Mouse (Mus musculus): Measurements from ENCODE around the gene Trim44. TPM values are rescaled to one million over a fixed set of nuclear protein-coding genes. Genes with fewer than 3 reads are reported as not detected.

The Trim44 gene
- total RNA-seq, 2 experiments from 2014 or later = 173 to 177 TPM

GRCm38 (mm10) chr2:102409741-102410140, 2.1 kb upstream of the Trim44 start:
- intact Hi-C loops (cut with DNase I) = no loop called here
- no peak for DNase-seq (ENCODE audit: low spot score in 2 of 2)

DNA sequence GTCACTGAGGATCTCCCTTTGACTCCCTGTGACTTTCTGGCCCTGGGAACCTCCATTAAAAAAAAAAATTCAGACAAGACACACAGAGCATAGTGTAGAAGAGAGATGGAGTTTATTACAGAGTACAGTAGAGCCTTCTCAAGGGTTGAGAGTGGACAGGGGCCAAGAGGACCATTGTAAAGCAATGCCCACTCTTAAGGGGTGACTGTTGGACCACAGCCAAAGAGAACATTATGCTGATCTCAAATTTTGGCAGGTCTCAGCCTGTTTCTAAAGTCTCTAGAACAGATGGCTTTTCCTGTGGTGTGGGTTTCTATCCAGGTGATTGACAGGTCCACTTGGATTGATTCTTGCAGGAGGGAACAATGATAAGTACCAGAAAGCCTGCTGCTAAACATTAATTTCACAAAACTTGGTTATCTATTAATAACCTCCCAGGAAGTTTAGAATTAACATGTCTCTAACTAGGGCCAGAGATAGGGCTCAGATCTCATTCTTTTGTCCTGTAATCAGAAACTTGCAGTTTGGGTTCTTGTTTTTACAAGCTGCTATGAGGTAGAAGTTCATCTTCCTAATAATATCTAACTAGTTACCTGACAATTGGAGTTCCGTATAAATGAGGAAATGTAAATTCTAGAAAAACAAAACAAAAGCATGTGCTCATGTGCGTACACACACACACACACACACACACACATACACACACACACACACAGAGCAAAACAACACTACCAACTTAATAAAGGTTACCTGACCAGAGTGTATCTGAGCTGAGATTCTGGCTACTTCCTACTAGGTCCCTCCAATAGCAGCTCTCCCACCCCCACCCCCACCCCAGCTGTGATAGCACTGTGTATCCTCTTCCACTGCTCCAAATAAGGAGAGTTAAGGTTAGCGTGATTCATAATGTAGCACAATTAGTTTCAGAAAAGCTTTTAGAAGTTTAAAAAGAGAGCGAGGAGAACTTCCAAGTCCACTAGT, 1.0 kb downstream of the Trim44 start:
- DNase-seq (ENCODE audit: low spot score in 2 of 2) = no peak
- intact Hi-C loops (cut with DNase I) = no loop called here

DNA sequence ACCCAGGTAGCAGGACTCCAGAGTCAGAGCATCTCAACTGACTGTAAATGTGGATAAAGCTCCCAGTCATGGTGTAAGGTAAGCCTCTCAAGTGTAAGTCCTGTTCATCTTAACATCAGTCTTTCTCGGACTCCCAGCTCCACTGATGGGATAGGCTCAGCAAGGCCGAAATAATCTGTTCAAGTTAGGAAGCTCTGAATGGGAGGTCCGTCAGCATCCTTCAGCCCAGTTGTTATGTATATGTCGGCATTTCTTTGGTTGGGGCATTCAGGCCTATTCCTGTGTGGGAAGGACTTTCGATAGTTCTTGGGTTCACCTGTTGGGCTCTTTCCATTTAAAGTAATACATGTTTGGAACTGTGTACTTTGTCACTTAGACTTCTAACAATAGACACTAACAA, 3.6 kb downstream of the Trim44 start:
- intact Hi-C loops (cut with DNase I) = loop anchor here (5.0 kb wide), 1 partner anchor 217 kb away; the partner anchor contains the start of gene Ldlrad3
- no peak for DNase-seq (ENCODE audit: low spot score in 2 of 2)

- no peak for DNase-seq (ENCODE audit: low spot score in 2 of 2)
- intact Hi-C loops (cut with DNase I) = loop anchor here (5.0 kb wide), 1 partner anchor 216 kb away; the partner anchor contains the start of gene Ldlrad3
Observed at GRCm38 (mm10) chr2:102403306-102403705, 4.3 kb downstream of the Trim44 start.

DNA sequence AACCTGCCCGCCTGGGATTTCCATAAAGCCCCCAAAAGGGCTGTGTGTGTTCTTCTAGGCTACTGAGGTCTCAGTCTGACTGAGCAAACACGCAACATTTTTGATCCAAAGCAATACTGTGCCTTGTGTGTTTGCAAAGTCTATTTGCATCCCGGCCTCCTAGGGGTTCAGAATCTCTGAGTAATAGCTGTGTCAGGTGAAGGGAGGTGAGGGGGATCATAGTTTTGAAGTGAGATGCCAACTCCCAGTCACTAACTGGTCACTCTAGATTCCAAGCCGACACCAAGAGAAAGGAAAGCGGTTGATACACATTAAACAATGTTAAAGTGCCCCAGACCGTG, 6.3 kb downstream of the Trim44 start:
- DNase-seq (ENCODE audit: low spot score in 2 of 2) = no peak
- intact Hi-C loops (cut with DNase I) = loop anchor here (2.0 to 5.0 kb wide), 2 partner anchors 49 to 214 kb away; partner anchors contain the start of gene Ldlrad3

GRCm38 (mm10) chr2:102400605-102401351, 6.8 kb downstream of the Trim44 start:
- intact Hi-C loops (cut with DNase I) = loop anchor here (2.0 to 5.0 kb wide), 2 partner anchors 50 to 213 kb away; partner anchors contain the start of gene Ldlrad3
- peak; percentile 92 for DNase-seq (ENCODE audit: low spot score in 2 of 2)

DNA sequence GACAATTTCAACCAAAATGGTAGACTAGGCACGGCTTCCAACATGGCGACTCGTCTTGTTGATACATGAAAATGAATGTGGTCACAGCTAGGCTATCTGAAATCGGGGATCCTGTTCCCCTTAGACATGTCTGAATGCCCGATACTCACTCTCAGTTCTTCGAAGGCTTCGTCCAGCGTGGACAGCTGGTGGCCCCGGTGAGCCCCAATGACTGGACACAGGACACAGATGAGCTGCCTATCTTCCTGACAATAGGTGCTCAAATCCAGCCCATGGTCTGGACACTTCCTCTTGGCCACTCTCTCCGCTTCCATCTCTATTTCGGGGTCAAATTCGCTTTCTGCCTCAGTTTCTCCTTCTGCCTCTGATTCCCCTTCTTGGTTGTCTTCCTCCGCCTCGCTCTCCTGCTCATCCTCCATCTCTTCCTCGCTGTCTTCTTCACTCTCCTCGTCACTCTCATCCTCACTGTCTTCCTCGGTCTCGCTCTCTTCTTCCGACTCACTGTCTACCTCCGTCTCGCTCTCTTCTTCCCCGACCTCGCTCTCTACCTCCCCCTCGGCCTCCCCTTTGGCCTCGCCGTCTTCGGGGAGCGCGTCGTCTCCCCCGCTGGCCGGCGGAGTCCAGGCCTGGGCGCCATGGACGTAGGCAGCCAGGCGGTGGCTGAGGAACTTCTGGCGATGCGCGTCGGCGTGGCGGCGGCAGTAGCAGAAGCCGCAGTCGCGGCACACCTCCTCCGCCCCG, 7.6 kb downstream of the Trim44 start:
- intact Hi-C loops (cut with DNase I) = loop anchor here (2.0 to 5.0 kb wide), 2 partner anchors 51 to 213 kb away; partner anchors contain the start of gene Ldlrad3
- DNase-seq (ENCODE audit: low spot score in 2 of 2) = no peak

- DNase-seq (ENCODE audit: low spot score in 2 of 2) = no peak
- intact Hi-C loops (cut with DNase I) = no loop called here
Observed at GRCm38 (mm10) chr2:102396493-102396892, 11.1 kb downstream of the Trim44 start.

DNA sequence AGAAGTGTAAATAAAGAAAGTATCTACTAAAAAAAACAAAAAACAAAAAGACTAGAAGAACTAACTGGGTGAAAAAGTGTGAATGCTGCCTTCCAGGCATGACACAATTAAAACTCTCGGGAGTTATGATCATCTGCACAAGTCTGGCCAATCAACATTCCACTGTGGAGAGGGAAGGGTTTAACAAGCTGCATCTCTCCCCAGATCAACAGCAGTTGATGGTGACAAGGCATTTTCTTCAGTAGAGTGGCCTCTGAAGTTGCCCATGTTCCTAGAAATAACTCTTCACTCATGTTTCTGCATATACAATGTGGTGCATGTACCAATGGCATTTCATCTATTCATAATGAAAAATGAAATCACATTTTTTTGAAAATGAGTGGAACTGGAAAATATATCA, 14.2 kb downstream of the Trim44 start:
- no peak for DNase-seq (ENCODE audit: low spot score in 2 of 2)
- intact Hi-C loops (cut with DNase I) = no loop called here

GRCm38 (mm10) chr2:102385328-102385902, 22.2 kb downstream of the Trim44 start:
- intact Hi-C loops (cut with DNase I) = no loop called here
- DNase-seq (ENCODE audit: low spot score in 2 of 2) = no peak

- intact Hi-C loops (cut with DNase I) = no loop called here
- no peak for DNase-seq (ENCODE audit: low spot score in 2 of 2)
Observed at GRCm38 (mm10) chr2:102384496-102384895, 23.1 kb downstream of the Trim44 start.

DNA sequence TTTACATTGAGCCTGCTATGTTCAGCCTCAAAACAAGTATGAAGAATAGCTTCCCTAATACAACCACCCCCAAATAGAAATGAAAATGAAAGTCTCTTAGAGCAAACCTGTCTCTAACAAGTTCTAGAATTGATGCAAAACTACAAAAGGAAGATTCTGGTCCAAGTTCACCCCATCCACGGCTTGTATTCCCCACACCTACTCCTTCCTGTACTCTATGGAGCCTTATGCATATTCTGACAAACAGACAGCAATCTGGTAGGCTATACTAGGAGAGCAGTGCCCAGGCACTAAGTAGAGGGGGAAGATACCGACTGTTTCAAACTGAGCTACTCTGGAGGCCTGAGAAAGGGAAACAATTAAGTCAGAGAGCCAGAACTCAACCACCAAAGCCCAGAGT, 23.6 kb downstream of the Trim44 start:
- intact Hi-C loops (cut with DNase I) = no loop called here
- no peak for DNase-seq (ENCODE audit: low spot score in 2 of 2)

GRCm38 (mm10) chr2:102383069-102383834, 24.4 kb downstream of the Trim44 start:
- intact Hi-C loops (cut with DNase I) = no loop called here
- no peak for DNase-seq (ENCODE audit: low spot score in 2 of 2)

- no peak for DNase-seq (ENCODE audit: low spot score in 2 of 2)
- intact Hi-C loops (cut with DNase I) = no loop called here
Observed at GRCm38 (mm10) chr2:102382519-102382918, 25.1 kb downstream of the Trim44 start.

DNA sequence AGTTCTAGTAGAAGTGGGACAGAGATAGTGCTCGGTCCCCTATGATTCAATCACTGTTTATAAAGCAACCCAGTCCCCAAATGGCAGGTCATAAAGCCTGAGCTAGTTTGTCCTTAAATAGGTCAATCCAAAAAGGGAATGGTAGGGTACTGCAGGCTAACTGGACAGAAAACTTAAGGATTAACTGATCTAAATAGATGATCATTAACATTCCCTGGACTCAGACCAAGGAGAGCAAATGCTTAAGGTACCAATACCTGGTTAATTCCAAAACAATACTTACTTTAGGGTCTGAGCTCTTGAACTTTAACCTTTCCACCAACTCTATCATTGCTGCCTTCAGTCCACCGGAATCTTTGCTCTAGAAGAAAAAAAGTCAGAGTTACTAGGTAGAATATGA, 27.0 kb downstream of the Trim44 start:
- intact Hi-C loops (cut with DNase I) = no loop called here
- no peak for DNase-seq (ENCODE audit: low spot score in 2 of 2)

- intact Hi-C loops (cut with DNase I) = no loop called here
- no peak for DNase-seq (ENCODE audit: low spot score in 2 of 2)
Observed at GRCm38 (mm10) chr2:102378928-102379327, 28.7 kb downstream of the Trim44 start.

- no peak for DNase-seq (ENCODE audit: low spot score in 2 of 2)
- intact Hi-C loops (cut with DNase I) = no loop called here
Observed at GRCm38 (mm10) chr2:102378381-102378780, 29.2 kb downstream of the Trim44 start.

GRCm38 (mm10) chr2:102377370-102377769, 30.3 kb downstream of the Trim44 start:
- no peak for DNase-seq (ENCODE audit: low spot score in 2 of 2)
- intact Hi-C loops (cut with DNase I) = no loop called here

Measured in left cerebral cortex, postnatal 36 days (tissue).